Comparison of ENCODE assay signal across 9 mouse cellular contexts in the genomic region with DNA sequence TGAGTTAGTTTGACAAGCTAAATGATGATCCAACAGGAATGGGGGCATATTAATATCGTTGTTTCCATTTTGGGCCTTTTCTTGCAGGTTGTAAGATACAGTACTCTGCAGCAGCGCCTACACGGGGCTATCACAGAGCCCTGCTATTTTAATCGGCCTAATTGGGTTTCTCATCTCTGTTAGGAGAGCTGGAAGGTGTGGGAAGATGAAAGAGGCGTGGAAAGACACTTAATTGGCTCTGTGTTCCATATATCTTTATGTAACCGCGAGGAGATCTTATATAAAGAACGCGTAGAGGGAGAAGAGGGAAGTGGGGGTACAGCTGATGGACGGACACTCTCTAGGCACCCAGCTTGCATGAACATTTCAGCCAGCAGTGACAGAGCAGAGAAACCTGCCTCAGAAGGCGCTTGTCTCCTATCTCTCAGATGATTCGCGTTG.
DNase-seq lines count a peak whose midpoint lies in the region; ATAC-seq lines count a peak whose summit lies in the region.
"Had no signal": no experiment of that assay in that cellular context is flagged by ENCODE, and none has a peak within 500 bp of the region (broad histone marks: within the 10 kb centered on the region; RNA-seq: fewer than 3 reads in every experiment).

No protein-coding gene starts in this region.

- H3K27me3 ChIP-seq in heart, embryonic 16.5 days (ENCODE audit: control insufficient read depth, insufficient read depth, low read length), result no peaks in the 10 kb centered on the region; the same call in 1 of the 2 replicates
- peaks cover 16% of the 10 kb centered on the region; the same call in 1 of the 2 replicates for H3K27me3 ChIP-seq in forebrain, embryonic 10.5 days (ENCODE audit: poor library complexity, severe bottlenecking)
- H3K27me3 ChIP-seq in hindbrain, embryonic 15.5 days, result no peaks in the 10 kb centered on the region
- no peaks in the 10 kb centered on the region for H3K27me3 ChIP-seq in neural tube, embryonic 13.5 days
- H3K27me3 ChIP-seq: CH12.LX had no signal

- H3K36me3 ChIP-seq in heart, embryonic 16.5 days (ENCODE audit: control insufficient read depth, insufficient read depth), result no peaks in the 10 kb centered on the region
- no peaks in the 10 kb centered on the region for H3K36me3 ChIP-seq in forebrain, embryonic 10.5 days (replicated peaks)
- no peaks in the 10 kb centered on the region for H3K36me3 ChIP-seq in hindbrain, embryonic 15.5 days
- H3K36me3 ChIP-seq in neural tube, embryonic 13.5 days, result no peaks in the 10 kb centered on the region

- no peaks in the 10 kb centered on the region for H3K9me3 ChIP-seq in heart, embryonic 16.5 days (replicated peaks; ENCODE audit: control insufficient read depth, low read length)
- H3K9me3 ChIP-seq in forebrain, embryonic 10.5 days, result no peaks in the 10 kb centered on the region
- H3K9me3 ChIP-seq in hindbrain, embryonic 15.5 days, result no peaks in the 10 kb centered on the region
- H3K9me3 ChIP-seq in neural tube, embryonic 13.5 days, result no peaks in the 10 kb centered on the region

- no peak overlapping the region for H3K4me3 ChIP-seq in heart, embryonic 16.5 days (ENCODE audit: low read length)
- H3K4me3 ChIP-seq in forebrain, embryonic 10.5 days, result peak overlapping the region; percentile 25; the same call in 1 of the 2 replicates
- no peak overlapping the region for H3K4me3 ChIP-seq in hindbrain, embryonic 15.5 days
- H3K4me3 ChIP-seq in neural tube, embryonic 13.5 days, result no peak overlapping the region

- H3K9ac ChIP-seq in heart, embryonic 16.5 days (ENCODE audit: low read length), result no peak overlapping the region
- no peak overlapping the region for H3K9ac ChIP-seq in hindbrain, embryonic 15.5 days
- no peak overlapping the region for H3K9ac ChIP-seq in neural tube, embryonic 13.5 days

- intact Hi-C loops in heart, postnatal 25 days (cut with DNase I), result loop anchor here (1.0 to 5.0 kb wide), 3 partner anchors 74 to 499 kb away; no protein-coding TSS in a partner anchor

- H3K4me1 ChIP-seq in heart, embryonic 16.5 days (ENCODE audit: control insufficient read depth, insufficient read depth, low read length), result 0 out of 2 replicates have a peak, but pooled peaks cover 3% of the 10 kb centered on the region
- H3K4me1 ChIP-seq in forebrain, embryonic 10.5 days, result peaks cover 4% of the 10 kb centered on the region; the same call in 1 of the 2 replicates
- peaks cover 4% of the 10 kb centered on the region; the same call in 1 of the 2 replicates for H3K4me1 ChIP-seq in hindbrain, embryonic 15.5 days (replicated peaks)
- H3K4me1 ChIP-seq in neural tube, embryonic 13.5 days (replicated peaks), result peaks cover 9% of the 10 kb centered on the region; the same call in 1 of the 2 replicates

- H3K27ac ChIP-seq in heart, embryonic 16.5 days (ENCODE audit: low read length), result no peak overlapping the region
- no peak overlapping the region for H3K27ac ChIP-seq in forebrain, embryonic 10.5 days
- H3K27ac ChIP-seq in hindbrain, embryonic 15.5 days (replicated peaks), result no peak overlapping the region
- no peak overlapping the region for H3K27ac ChIP-seq in neural tube, embryonic 13.5 days (replicated peaks)

- ATAC-seq in heart, embryonic 16.5 days (replicated peaks; ENCODE audit: extremely low read depth, insufficient read depth, low FRiP score), result no peak
- no peak for ATAC-seq in hindbrain, embryonic 15.5 days (ENCODE audit: low FRiP score, low read depth)
- ATAC-seq in neural tube, embryonic 13.5 days (ENCODE audit: low read depth), result no peak

- WGBS in heart, embryonic 16.5 days, result 53% methylated on average over 13 of the region's 13 CpGs
- WGBS in forebrain, embryonic 10.5 days, result 59% methylated on average over 13 of the region's 13 CpGs
- WGBS in hindbrain, embryonic 15.5 days, result 60% methylated on average over 13 of the region's 13 CpGs
- WGBS in neural tube, embryonic 13.5 days, result 61% methylated on average over 13 of the region's 13 CpGs

- no peak for DNase-seq in heart, postnatal 25 days (ENCODE audit: low spot score)
- DNase-seq in forebrain, embryonic 10.5 days (ENCODE audit: extremely low spot score, low spot score), result no peak
- no peak for DNase-seq in adrenal gland, postnatal 10 days
- DNase-seq in lung, postnatal 36 days, result no peak
- no peak for DNase-seq in lung, postnatal 10 days

- peak overlapping the region; percentile 32 for H3K4me2 ChIP-seq in heart, embryonic 16.5 days (ENCODE audit: low read depth, low read length)
- H3K4me2 ChIP-seq in hindbrain, embryonic 15.5 days, result peak overlapping the region; percentile 42
- H3K4me2 ChIP-seq in neural tube, embryonic 13.5 days, result peak overlapping the region; percentile 29
